Mouse (Mus musculus) embryonic facial prominence, embryonic 10.5 days (tissue): ENCODE data around the gene Gm49366. TPM values are rescaled to one million over a fixed set of nuclear protein-coding genes. Genes with fewer than 3 reads are reported as not detected.
"Not testable (repeated sequence)": the region's sequence is repeated elsewhere in the genome, so short reads cannot be mapped to it uniquely, and the experiment has no call there.

Source experiments
- DNase-seq: peaks from one replicate; pipeline ENCODE4 v3.0.0-alpha.2; 2017; ENCODE audit warnings: low spot score
- H3K27ac ChIP-seq: fragments of 300-500 bp; sonication (generic); replicated peaks from 2 replicates; pipeline ENCODE4 v1.5.1; 2016; ENCODE audit warnings: mild to moderate bottlenecking
- H3K27me3 ChIP-seq: fragments of 300-500 bp; sonication (generic); replicated peaks from 2 replicates; pipeline ENCODE4 v1.6.1; 2016; ENCODE audit warnings: low read depth, mild to moderate bottlenecking; ENCODE audit not compliant: poor library complexity, severe bottlenecking
- H3K36me3 ChIP-seq: fragments of 300-500 bp; sonication (generic); replicated peaks from 2 replicates; pipeline ENCODE4 v1.6.1; 2016; ENCODE audit warnings: mild to moderate bottlenecking, moderate library complexity
- H3K4me1 ChIP-seq: fragments of 300-500 bp; sonication (generic); 2 replicates; pipeline ENCODE4 v1.6.1; 2016
- H3K4me3 ChIP-seq: fragments of 300-500 bp; sonication (generic); 2 replicates; pipeline ENCODE4 v1.5.1; 2016; ENCODE audit warnings: mild to moderate bottlenecking, moderate library complexity
- H3K9me3 ChIP-seq: fragments of 300-500 bp; sonication (generic); 2 replicates; pipeline ENCODE4 v1.6.1; 2016; ENCODE audit warnings: mild to moderate bottlenecking
- WGBS: fragments of 180-500 bp; shearing (Covaris S2); methylation state at CpG from one replicate; pipeline ENCODE4 v1.1.7; 2016; 5-methylcytosine and 5-hydroxymethylcytosine counted together
- polyA plus RNA-seq: library from polyadenylated mRNA; unstranded; fragments of >200 nt; fragmentation: Nextera tagmentation; extraction: Ambion mirVana; gene quantifications from 2 replicates; pipeline ENCODE4 v1.2.1, GENCODE M21; 2016

Gene Gm49366
- polyA plus RNA-seq, 1 experiment from 2014 or later = not detected

GRCm38 (mm10) chr12:84042248-84042647 lies 3.5 kb downstream of the Gm49366 start:
- Histone ChIP-seq H3K9me3 (peaks cover 13% of the 10 kb centered on the region; the same call in 1 of the 2 replicates), H3K4me3 (no peak overlapping the region), H3K4me1 (peaks cover 3% of the 10 kb centered on the region; the same call in 1 of the 2 replicates), H3K27ac (no peak overlapping the region), H3K27me3 (peaks cover 6% of the 10 kb centered on the region), H3K36me3 (peaks cover 5% of the 10 kb centered on the region; the same call in 1 of the 2 replicates)
- no peak for DNase-seq
- WGBS = 90% methylated on average over 5 of the region's 5 CpGs

- no peak overlapping the region for H3K4me3 ChIP-seq
- no peak for DNase-seq
- 80% methylated on average over 2 of the region's 2 CpGs for WGBS
- H3K27me3 ChIP-seq = no peaks in the 10 kb centered on the region
- H3K27ac ChIP-seq = no peak overlapping the region
- no peaks in the 10 kb centered on the region for H3K4me1 ChIP-seq
- peaks cover 27% of the 10 kb centered on the region; the same call in 1 of the 2 replicates for H3K9me3 ChIP-seq
- peaks cover 5% of the 10 kb centered on the region; the same call in 1 of the 2 replicates for H3K36me3 ChIP-seq
These were observed 5.3 kb downstream of the Gm49366 start for GRCm38 (mm10) chr12:84044045-84044444.

- H3K27ac ChIP-seq = no peak overlapping the region
- no peaks in the 10 kb centered on the region for H3K4me1 ChIP-seq
- H3K27me3 ChIP-seq = peaks cover 5% of the 10 kb centered on the region
- peaks cover 13% of the 10 kb centered on the region; the same call in 1 of the 2 replicates for H3K9me3 ChIP-seq
- H3K4me3 ChIP-seq = no peak overlapping the region
- H3K36me3 ChIP-seq = no peaks in the 10 kb centered on the region
- no peak for DNase-seq
- WGBS = 91% methylated on average over 1 of the region's 1 CpGs
These were observed 8.2 kb downstream of the Gm49366 start for GRCm38 (mm10) chr12:84046906-84047305.

- H3K4me3 ChIP-seq, DNase-seq, H3K4me1 ChIP-seq, H3K36me3 ChIP-seq, H3K27ac ChIP-seq: not testable (repeated sequence)
- 87% methylated on average over 5 of the region's 5 CpGs for WGBS
- Histone ChIP-seq H3K9me3 (peaks cover 13% of the 10 kb centered on the region; the same call in 1 of the 2 replicates), H3K27me3 (peaks cover 39% of the 10 kb centered on the region)
These were observed 12.0 kb downstream of the Gm49366 start for GRCm38 (mm10) chr12:84050744-84051143.

- Histone ChIP-seq H3K27me3 (peaks cover 39% of the 10 kb centered on the region), H3K9me3 (peaks cover 13% of the 10 kb centered on the region; the same call in 1 of the 2 replicates), H3K4me3 (no peak within 1 kb of the TSS; the same call in 1 of the 2 replicates), H3K4me1 (peaks cover 6% of the 10 kb centered on the region), H3K27ac (no peak within 1 kb of the TSS), H3K36me3 (no peaks in the 10 kb centered on the region)
- WGBS = 84% methylated on average over 5 of the region's 5 CpGs
- DNase-seq = no peak
These were observed 13.3 kb downstream of the Gm49366 start, which contains the start of gene Acot3 for GRCm38 (mm10) chr12:84051937-84052474. Acot3 (plus strand) TSS chr12:84052144.

GRCm38 (mm10) chr12:84052609-84053008 lies 13.9 kb downstream of the Gm49366 start:
- Histone ChIP-seq H3K27me3 (peaks cover 39% of the 10 kb centered on the region), H3K9me3 (peaks cover 10% of the 10 kb centered on the region; the same call in 1 of the 2 replicates), H3K4me3 (no peak overlapping the region; the same call in 1 of the 2 replicates), H3K36me3 (no peaks in the 10 kb centered on the region), H3K27ac (no peak overlapping the region), H3K4me1 (peaks cover 6% of the 10 kb centered on the region)
- no peak for DNase-seq
- WGBS = 87% methylated on average over 7 of the region's 7 CpGs

GRCm38 (mm10) chr12:84053173-84053572 lies 14.4 kb downstream of the Gm49366 start:
- peak; percentile 31 for DNase-seq
- Histone ChIP-seq H3K4me1 (peaks cover 6% of the 10 kb centered on the region), H3K4me3 (peak overlapping the region; percentile 62), H3K36me3 (no peaks in the 10 kb centered on the region), H3K9me3 (peaks cover 5% of the 10 kb centered on the region; the same call in 1 of the 2 replicates), H3K27ac (no peak overlapping the region; the same call in 1 of the 2 replicates), H3K27me3 (peaks cover 39% of the 10 kb centered on the region)
- 16% methylated on average over 16 of the region's 16 CpGs for WGBS

- peak overlapping the region; percentile 59; the same call in 1 of the 2 replicates for H3K27ac ChIP-seq
- peaks cover 6% of the 10 kb centered on the region for H3K4me1 ChIP-seq
- peak overlapping the region; percentile 62 for H3K4me3 ChIP-seq
- peaks cover 39% of the 10 kb centered on the region for H3K27me3 ChIP-seq
- no peaks in the 10 kb centered on the region for H3K36me3 ChIP-seq
- 3% methylated on average over 41 of the region's 46 CpGs for whole genome bisulfite sequencing
- peak; percentile 58 for DNase-seq
- no peaks in the 10 kb centered on the region; the same call in 1 of the 2 replicates for H3K9me3 ChIP-seq
These were observed 15.1 kb downstream of the Gm49366 start for GRCm38 (mm10) chr12:84053679-84054391.

- DNase-seq = peak; percentile 6
- Histone ChIP-seq H3K4me1 (no peaks in the 10 kb centered on the region), H3K27ac (no peak overlapping the region), H3K9me3 (no peaks in the 10 kb centered on the region), H3K4me3 (no peak overlapping the region), H3K27me3 (no peaks in the 10 kb centered on the region), H3K36me3 (no peaks in the 10 kb centered on the region)
- WGBS = 31% methylated on average over 2 of the region's 2 CpGs
These were observed 22.2 kb downstream of the Gm49366 start for GRCm38 (mm10) chr12:84060946-84061345.

GRCm38 (mm10) chr12:84062336-84062735 lies 23.6 kb downstream of the Gm49366 start:
- no peaks in the 10 kb centered on the region for H3K4me1 ChIP-seq
- DNase-seq = peak; percentile 4

GRCm38 (mm10) chr12:84063228-84063627 lies 24.5 kb downstream of the Gm49366 start:
- 73% methylated on average over 5 of the region's 5 CpGs for WGBS
- Histone ChIP-seq H3K4me3 (no peak overlapping the region), H3K36me3 (no peaks in the 10 kb centered on the region), H3K27ac (no peak overlapping the region), H3K27me3 (peaks cover 19% of the 10 kb centered on the region), H3K9me3 (no peaks in the 10 kb centered on the region), H3K4me1 (no peaks in the 10 kb centered on the region)
- peak; percentile 19 for DNase-seq

More at GRCm38 (mm10) chr12:84062336-84062735, 23.6 kb downstream of the Gm49366 start:
- 93% methylated on average over 20 of the region's 20 CpGs for WGBS
- Histone ChIP-seq H3K27ac (no peak overlapping the region), H3K27me3 (peaks cover 10% of the 10 kb centered on the region), H3K36me3 (no peaks in the 10 kb centered on the region), H3K4me3 (no peak overlapping the region), H3K9me3 (no peaks in the 10 kb centered on the region)

GRCm38 (mm10) chr12:84063833-84064232 lies 25.1 kb downstream of the Gm49366 start:
- H3K27me3 ChIP-seq = peaks cover 25% of the 10 kb centered on the region
- DNase-seq = no peak
- no peak overlapping the region for H3K27ac ChIP-seq
- H3K9me3 ChIP-seq = no peaks in the 10 kb centered on the region
- H3K36me3 ChIP-seq = no peaks in the 10 kb centered on the region
- WGBS = 87% methylated on average over 2 of the region's 2 CpGs
- H3K4me1 ChIP-seq = no peaks in the 10 kb centered on the region
- no peak overlapping the region for H3K4me3 ChIP-seq
